Mouse (Mus musculus) kidney, embryonic 14.5 days (tissue): Measurements from ENCODE around the gene Cadm1. TPM values are rescaled to one million over a fixed set of nuclear protein-coding genes. Genes with fewer than 3 reads are reported as not detected.

ENCODE experiments used
- ATAC-seq: fragments of 200-750 bp; cut with Nextera tagmentation; 2 replicates; pipeline ENCODE4 v1.8.0; 2017; ENCODE audit warnings: moderate number of reproducible peaks, mild to moderate bottlenecking, moderate TSS enrichment, moderate library complexity; ENCODE audit not compliant: low FRiP score, low TSS enrichment
- H3K27ac ChIP-seq: fragments of 300-500 bp; sonication (generic); 2 replicates; pipeline ENCODE4 v1.5.1; 2014; ENCODE audit warnings: low read depth, mild to moderate bottlenecking, low read length, moderate library complexity, mixed read lengths
- H3K27me3 ChIP-seq: fragments of 300-500 bp; sonication (generic); 2 replicates; pipeline ENCODE4 v1.6.1; 2014; ENCODE audit warnings: mild to moderate bottlenecking, low read length; ENCODE audit not compliant: control insufficient read depth, insufficient read depth
- H3K36me3 ChIP-seq: fragments of 300-500 bp; sonication (generic); 2 replicates; pipeline ENCODE4 v1.6.1; 2014; ENCODE audit warnings: low read length, mixed read lengths; ENCODE audit not compliant: control insufficient read depth, insufficient read depth
- H3K4me1 ChIP-seq: fragments of 300-500 bp; sonication (generic); 2 replicates; pipeline ENCODE4 v1.6.1; 2014; ENCODE audit warnings: low read length, mixed read lengths; ENCODE audit not compliant: control insufficient read depth, insufficient read depth
- H3K4me2 ChIP-seq: fragments of 300-500 bp; sonication (generic); replicated peaks from 2 replicates; pipeline ENCODE4 v1.6.1; 2014; ENCODE audit warnings: low read depth, mild to moderate bottlenecking, low read length
- H3K4me3 ChIP-seq: fragments of 300-500 bp; sonication (generic); 2 replicates; pipeline ENCODE4 v1.5.1; 2014; ENCODE audit warnings: mild to moderate bottlenecking, low read length
- H3K9ac ChIP-seq: fragments of 300-500 bp; sonication (generic); 2 replicates; pipeline ENCODE4 v1.6.1; 2014; ENCODE audit warnings: low read depth, mild to moderate bottlenecking, low read length, moderate library complexity
- H3K9me3 ChIP-seq: fragments of 300-500 bp; sonication (generic); 2 replicates; pipeline ENCODE4 v1.6.1; 2016; ENCODE audit warnings: low read length; ENCODE audit not compliant: control insufficient read depth
- WGBS: fragments of 180-500 bp; shearing (Covaris S2); extraction: QIAGEN DNeasy Blood & Tissue Kit; methylation state at CpG from one replicate; pipeline ENCODE4 v1.1.7; 2014; 5-methylcytosine and 5-hydroxymethylcytosine counted together
- polyA plus RNA-seq: library from polyadenylated mRNA; unstranded; fragments of >200 nt; fragmentation: Nextera tagmentation; extraction: Ambion mirVana; gene quantifications from 2 replicates; pipeline ENCODE4 v1.2.1, GENCODE M21; 2014

The Cadm1 gene
- polyA plus RNA-seq, 1 experiment from 2014 or later: 92.1 TPM

DNA sequence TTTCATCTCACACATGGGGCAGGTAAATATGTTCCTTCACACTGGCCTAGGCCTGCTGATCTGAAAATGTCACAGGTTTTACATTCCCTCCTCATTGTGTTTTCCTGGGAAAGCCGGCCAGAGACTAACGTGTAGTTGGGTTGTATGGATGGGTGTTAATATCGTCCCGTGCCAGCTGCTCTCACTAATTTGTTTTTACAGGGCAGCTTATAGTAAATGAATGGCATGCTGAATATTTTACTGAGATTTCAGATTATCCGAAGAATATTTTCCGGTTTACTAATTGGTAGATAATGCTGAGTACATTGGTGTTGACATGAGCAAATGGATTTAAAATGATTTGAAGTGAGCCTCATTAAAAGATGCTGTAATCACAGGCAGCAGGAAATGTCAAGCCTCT is 37.9 kb downstream of the Cadm1 start:
- Histone ChIP-seq H3K36me3 (no peaks in the 10 kb centered on the region), H3K4me2 (no peak overlapping the region), H3K9ac (no peak overlapping the region), H3K27ac (no peak overlapping the region), H3K4me3 (no peak overlapping the region), H3K27me3 (no peaks in the 10 kb centered on the region), H3K4me1 (peaks cover 3% of the 10 kb centered on the region; the same call in 1 of the 2 replicates), H3K9me3 (no peaks in the 10 kb centered on the region)
- WGBS: 86% methylated on average over 6 of the region's 6 CpGs
- ATAC-seq: no peak

- 68% methylated on average over 4 of the region's 4 CpGs for WGBS
- ATAC-seq: no peak
- no peaks in the 10 kb centered on the region; the same call in 1 of the 2 replicates for H3K4me1 ChIP-seq
These were observed 40.2 kb downstream of the Cadm1 start for GRCm38 (mm10) chr9:47570184-47570583.

DNA sequence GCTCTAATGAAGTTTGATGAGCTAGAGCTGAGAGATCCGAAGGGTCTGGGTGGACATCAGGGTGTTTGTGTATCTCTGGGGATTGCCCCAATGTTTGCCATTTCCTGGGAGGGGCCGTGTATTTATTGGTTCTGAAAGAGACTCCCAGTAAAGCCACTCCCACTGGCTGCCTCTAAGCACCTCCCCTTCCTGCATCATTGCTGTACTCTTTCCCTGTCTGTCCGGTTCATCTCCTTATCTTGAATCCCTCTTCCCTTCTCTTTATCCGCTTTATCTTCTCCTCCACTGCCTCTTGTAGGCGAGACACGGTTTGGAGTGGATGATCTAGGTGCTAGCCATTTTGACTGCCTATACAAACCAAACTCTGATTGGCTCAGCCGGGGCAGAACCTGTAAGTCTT is 41.5 kb downstream of the Cadm1 start:
- Histone ChIP-seq H3K36me3 (no peaks in the 10 kb centered on the region), H3K27me3 (no peaks in the 10 kb centered on the region), H3K4me1 (no peaks in the 10 kb centered on the region), H3K27ac (no peak overlapping the region), H3K9me3 (no peaks in the 10 kb centered on the region), H3K4me2 (no peak overlapping the region), H3K9ac (no peak overlapping the region), H3K4me3 (no peak overlapping the region)
- ATAC-seq: no peak
- WGBS: 89% methylated on average over 7 of the region's 7 CpGs

More at GRCm38 (mm10) chr9:47570184-47570583, 40.2 kb downstream of the Cadm1 start:
- no peaks in the 10 kb centered on the region for H3K27me3 ChIP-seq
- H3K27ac ChIP-seq: no peak overlapping the region
- no peaks in the 10 kb centered on the region for H3K9me3 ChIP-seq
- no peaks in the 10 kb centered on the region for H3K36me3 ChIP-seq
- no peak overlapping the region for H3K4me2 ChIP-seq
- no peak overlapping the region for H3K9ac ChIP-seq
- H3K4me3 ChIP-seq: no peak overlapping the region

GRCm38 (mm10) chr9:47572132-47572531 is 42.2 kb downstream of the Cadm1 start:
- H3K27me3 ChIP-seq: no peaks in the 10 kb centered on the region
- H3K4me1 ChIP-seq: no peaks in the 10 kb centered on the region
- no peak for ATAC-seq
- no peaks in the 10 kb centered on the region for H3K9me3 ChIP-seq
- H3K4me3 ChIP-seq: no peak overlapping the region
- 77% methylated on average over 5 of the region's 5 CpGs for WGBS
- no peak overlapping the region for H3K9ac ChIP-seq
- H3K27ac ChIP-seq: no peak overlapping the region
- H3K36me3 ChIP-seq: no peaks in the 10 kb centered on the region
- no peak overlapping the region for H3K4me2 ChIP-seq

GRCm38 (mm10) chr9:47573456-47573855 is 43.5 kb downstream of the Cadm1 start:
- no peaks in the 10 kb centered on the region for H3K36me3 ChIP-seq
- no peaks in the 10 kb centered on the region for H3K4me1 ChIP-seq
- H3K4me3 ChIP-seq: no peak overlapping the region
- no peak overlapping the region for H3K9ac ChIP-seq
- no peaks in the 10 kb centered on the region for H3K9me3 ChIP-seq
- no peak for ATAC-seq
- no peak overlapping the region for H3K4me2 ChIP-seq
- H3K27ac ChIP-seq: no peak overlapping the region
- no peaks in the 10 kb centered on the region for H3K27me3 ChIP-seq
- 83% methylated on average over 7 of the region's 7 CpGs for WGBS

DNA sequence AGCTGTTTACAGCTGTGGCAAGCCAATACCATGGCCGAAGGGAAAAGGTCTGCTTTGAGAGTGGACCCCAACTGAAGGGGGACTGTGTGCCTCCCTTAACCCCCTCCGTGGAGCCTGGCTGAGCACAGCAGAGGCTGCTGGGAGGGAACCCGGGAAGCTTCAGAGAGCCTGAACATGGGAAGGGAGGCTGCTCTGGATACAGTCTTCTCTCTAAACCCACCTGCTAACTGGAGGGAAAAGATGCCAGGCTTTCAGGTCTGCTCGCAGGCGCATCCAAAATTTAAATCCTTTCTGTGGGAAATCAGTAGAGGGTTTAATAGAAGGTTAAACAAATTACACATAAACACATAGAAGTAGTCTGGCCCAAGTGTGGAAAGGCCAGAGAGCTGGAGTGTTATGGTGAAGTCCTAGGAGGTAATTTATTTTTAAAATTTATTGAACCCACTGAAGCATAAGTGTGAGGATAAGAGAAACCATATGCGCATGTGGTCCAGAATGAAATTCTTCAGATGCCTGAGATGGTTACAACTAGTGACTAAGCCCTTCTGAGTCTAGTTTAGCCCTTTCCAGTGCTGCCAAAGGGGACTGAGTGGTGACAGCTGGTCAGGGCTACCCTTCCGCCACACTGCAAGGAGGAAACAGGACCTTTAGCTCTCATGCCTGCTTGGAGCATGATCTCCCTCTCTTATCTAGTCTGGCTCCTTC is 44.9 kb downstream of the Cadm1 start:
- no peaks in the 10 kb centered on the region for H3K36me3 ChIP-seq
- H3K9ac ChIP-seq: no peak overlapping the region
- no peaks in the 10 kb centered on the region for H3K4me1 ChIP-seq
- no peak overlapping the region for H3K27ac ChIP-seq
- no peak overlapping the region for H3K4me2 ChIP-seq
- H3K27me3 ChIP-seq: no peaks in the 10 kb centered on the region
- WGBS: 47% methylated on average over 7 of the region's 7 CpGs
- ATAC-seq: peak; percentile 43; the same call in 1 of the 2 replicates
- H3K4me3 ChIP-seq: no peak overlapping the region
- no peaks in the 10 kb centered on the region for H3K9me3 ChIP-seq

DNA sequence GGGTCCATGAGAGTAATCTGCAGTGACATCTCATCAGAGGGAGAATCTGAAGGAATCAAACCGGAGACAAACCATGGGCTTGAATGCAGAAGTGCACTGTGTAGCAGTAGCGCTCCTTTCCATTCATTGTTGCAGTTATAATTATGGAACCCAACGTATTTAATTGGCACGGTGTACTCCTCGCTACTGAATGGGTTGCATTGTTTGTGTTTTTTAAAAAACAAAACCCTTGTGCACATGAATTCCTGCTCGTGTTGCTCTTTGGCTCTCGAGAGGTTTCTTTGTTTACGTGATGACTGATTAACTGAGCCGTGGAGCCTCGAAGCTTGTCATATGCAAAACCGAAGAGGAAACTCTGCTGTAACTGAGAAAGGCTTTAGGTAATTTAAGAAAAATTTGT is 45.8 kb downstream of the Cadm1 start:
- no peaks in the 10 kb centered on the region for H3K4me1 ChIP-seq
- no peaks in the 10 kb centered on the region for H3K9me3 ChIP-seq
- no peak for ATAC-seq
- H3K27ac ChIP-seq: no peak overlapping the region
- no peak overlapping the region for H3K4me3 ChIP-seq
- no peaks in the 10 kb centered on the region for H3K36me3 ChIP-seq
- H3K27me3 ChIP-seq: no peaks in the 10 kb centered on the region
- WGBS: 78% methylated on average over 11 of the region's 11 CpGs
- no peak overlapping the region for H3K9ac ChIP-seq
- no peak overlapping the region for H3K4me2 ChIP-seq

GRCm38 (mm10) chr9:47579464-47579863 is 49.5 kb downstream of the Cadm1 start:
- ATAC-seq: no peak
- Histone ChIP-seq H3K36me3 (no peaks in the 10 kb centered on the region), H3K27ac (no peak overlapping the region), H3K4me2 (no peak overlapping the region), H3K9ac (no peak overlapping the region), H3K4me1 (peaks cover 8% of the 10 kb centered on the region; the same call in 1 of the 2 replicates), H3K9me3 (no peaks in the 10 kb centered on the region), H3K4me3 (no peak overlapping the region), H3K27me3 (no peaks in the 10 kb centered on the region)
- 92% methylated on average over 6 of the region's 6 CpGs for WGBS

DNA sequence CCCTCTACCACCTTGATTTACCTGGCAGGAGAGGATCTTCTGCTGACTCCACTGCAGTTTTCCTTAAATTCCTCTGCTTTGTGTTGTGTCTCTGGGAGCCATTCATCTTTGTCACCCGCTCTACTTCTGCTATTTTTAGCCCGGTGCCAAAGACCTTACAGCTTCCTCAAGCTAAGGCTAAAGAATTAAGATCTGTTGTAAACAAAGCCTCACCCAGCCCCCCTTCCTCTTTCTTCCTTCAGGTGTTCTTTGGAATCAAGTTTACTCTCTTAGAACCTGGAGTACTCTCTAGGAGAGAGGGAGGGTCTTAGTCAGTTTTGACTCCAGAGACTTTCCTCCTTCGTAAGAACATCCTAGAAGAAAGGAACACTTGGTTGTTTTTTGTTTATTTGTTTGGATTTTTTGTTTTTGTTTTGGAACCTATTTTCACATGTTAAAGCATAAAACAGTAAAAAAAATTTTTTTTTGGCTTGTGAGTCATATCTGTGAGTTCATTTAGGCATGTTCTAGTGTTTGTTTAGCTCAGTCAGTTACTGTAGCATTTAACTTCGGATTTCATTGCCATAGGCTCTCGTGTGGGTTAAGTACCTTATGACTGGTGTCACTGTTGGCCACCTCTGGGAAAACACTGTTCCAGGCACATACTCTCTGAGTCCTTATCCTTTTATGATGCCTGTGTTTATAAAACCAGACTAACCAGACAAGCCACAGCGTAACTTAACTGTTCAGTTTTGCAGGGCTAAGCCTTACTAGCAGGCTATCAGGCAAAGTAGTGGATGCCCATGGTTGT is 51.8 kb downstream of the Cadm1 start:
- no peak overlapping the region for H3K4me2 ChIP-seq
- H3K36me3 ChIP-seq: no peaks in the 10 kb centered on the region
- peaks cover 8% of the 10 kb centered on the region; the same call in 1 of the 2 replicates for H3K4me1 ChIP-seq
- no peak overlapping the region for H3K9ac ChIP-seq
- H3K4me3 ChIP-seq: no peak overlapping the region
- no peak for ATAC-seq
- no peaks in the 10 kb centered on the region for H3K9me3 ChIP-seq
- H3K27me3 ChIP-seq: no peaks in the 10 kb centered on the region
- WGBS: 57% methylated on average over 6 of the region's 6 CpGs
- no peak overlapping the region for H3K27ac ChIP-seq
